Mouse (Mus musculus) liver, postnatal 0 days (tissue): Measurements from ENCODE around the gene Gcnt1.

Experiments used
- CTCF ChIP-seq: sonication (generic); IDR thresholded peaks from 2 replicates; pipeline ENCODE4 v1.5.1; 2016; ENCODE audit warnings: antibody characterized with exemption, low read depth
- EP300 ChIP-seq: IDR thresholded peaks from 2 replicates; pipeline ENCODE4 v1.6.1; 2016; ENCODE audit warnings: antibody characterized with exemption, low read depth, mild to moderate bottlenecking

DNA sequence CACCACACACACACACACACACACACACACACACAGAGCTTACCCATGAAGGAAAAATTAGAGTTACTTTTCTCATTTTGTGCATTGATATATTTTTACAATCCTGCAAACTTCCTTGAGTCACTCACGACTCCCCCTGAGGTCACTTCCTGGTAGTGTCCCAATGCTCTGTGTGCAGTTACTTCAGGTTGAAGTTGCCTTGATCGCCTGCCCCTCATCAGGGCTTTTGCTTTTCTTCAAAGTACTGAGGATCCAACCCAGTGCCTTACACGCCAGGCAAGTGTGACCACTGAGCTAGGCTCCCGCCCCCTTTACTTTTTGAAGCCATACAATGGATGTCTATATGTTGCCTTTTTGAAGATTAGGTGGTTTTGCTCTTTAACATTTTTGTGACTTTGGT is 27.3 kb upstream of the Gcnt1 start:
- TF ChIP-seq EP300: no peak
- no peak for TF ChIP-seq CTCF
